Mouse (Mus musculus) left cerebral cortex, adult 2 months (tissue): Measurements from ENCODE around the gene Isyna1. TPM values are rescaled to one million over a fixed set of nuclear protein-coding genes. Genes with fewer than 3 reads are reported as not detected.

ENCODE experiments used
- DNase-seq, 2 experiments: peaks; one replicate each; pipeline ENCODE4 v3.0.0; 2021 to 2022; ENCODE audit warnings: low spot score in 2 of 2, mixed read lengths in 1 of 2; ENCODE audit errors: extremely low spot score in 1 of 2
- H3K27ac ChIP-seq: fragments of 200-600 bp; 2 replicates; pipeline ENCODE4 v1.8.1; 2022
- H3K4me3 ChIP-seq: fragments of 200-600 bp; 2 replicates; pipeline ENCODE4 v1.8.1; 2022
- CTCF ChIP-seq: fragments of 200-600 bp; IDR thresholded peaks from 2 replicates; pipeline ENCODE4 v1.8.1; 2022; ENCODE audit warnings: antibody characterized with exemption, mild to moderate bottlenecking, moderate library complexity
- intact Hi-C: fragments of 180-260 bp; cut with DNase I; formaldehyde crosslinking; loops from one replicate; pipeline ENCODE4 v1.15.1; 2025
- total RNA-seq, 2 experiments: library from RNA; stranded (reverse); gene quantifications; 2 replicates each; pipeline ENCODE4 v1.2.3; 2021

Isyna1 gene
- total RNA-seq, 2 experiments from 2014 or later, result 52.9 to 55.3 TPM

GRCm38 (mm10) chr8:70597417-70598272 lies 3.5 kb downstream of the Isyna1 start:
- intact Hi-C loops, result no loop called here
- no peak for TF ChIP-seq CTCF
- H3K4me3 ChIP-seq, result peak overlapping the region; percentile 14; the same call in 1 of the 2 replicates
- no peak for DNase-seq
- H3K27ac ChIP-seq, result peak overlapping the region; percentile 30

- peak; percentile 81 to 86 for DNase-seq
- peak; percentile 71 for TF ChIP-seq CTCF
- intact Hi-C loops, result no loop called here
- Histone ChIP-seq H3K27ac (peak overlapping the region; percentile 37), H3K4me3 (peak overlapping the region; percentile 14; the same call in 1 of the 2 replicates)
These were observed 4.1 kb downstream of the Isyna1 start for GRCm38 (mm10) chr8:70598283-70598682.

- 0 out of 2 replicates have a peak overlapping the region, but pooled peaks have one; percentile 14 for H3K4me3 ChIP-seq
- peak overlapping the region; percentile 37 for H3K27ac ChIP-seq
- no peak for TF ChIP-seq CTCF
- DNase-seq, result no peak
- intact Hi-C loops, result no loop called here
These were observed 4.5 kb downstream of the Isyna1 start for GRCm38 (mm10) chr8:70598722-70599121.

GRCm38 (mm10) chr8:70599507-70600290 lies 5.5 kb downstream of the Isyna1 start:
- DNase-seq, result no peak
- no peak for TF ChIP-seq CTCF
- intact Hi-C loops, result no loop called here
- H3K27ac ChIP-seq, result peak overlapping the region; percentile 79; the same call in 1 of the 2 replicates
- no peak overlapping the region for H3K4me3 ChIP-seq

- TF ChIP-seq CTCF, result no peak
- H3K27ac ChIP-seq, result peak overlapping the region; percentile 79
- peak overlapping the region; percentile 9; the same call in 1 of the 2 replicates for H3K4me3 ChIP-seq
- intact Hi-C loops, result no loop called here
- no peak for DNase-seq
These were observed 6.5 kb downstream of the Isyna1 start for GRCm38 (mm10) chr8:70600473-70601270.

- H3K4me3 ChIP-seq, result peak overlapping the region; percentile 0; the same call in 1 of the 2 replicates
These were observed 7.1 kb downstream of the Isyna1 start for GRCm38 (mm10) chr8:70601271-70601649.

GRCm38 (mm10) chr8:70602139-70602811 lies 8.1 kb downstream of the Isyna1 start:
- no peak overlapping the region for H3K4me3 ChIP-seq
- TF ChIP-seq CTCF, result no peak
- no peak for DNase-seq
- no peak overlapping the region for H3K27ac ChIP-seq
- intact Hi-C loops, result no loop called here

More at GRCm38 (mm10) chr8:70601271-70601649, 7.1 kb downstream of the Isyna1 start:
- TF ChIP-seq CTCF, result no peak
- H3K27ac ChIP-seq, result peak overlapping the region; percentile 79
- intact Hi-C loops, result no loop called here
- DNase-seq, result peak; percentile 81 to 88

GRCm38 (mm10) chr8:70604558-70604957 lies 10.4 kb downstream of the Isyna1 start:
- intact Hi-C loops, result no loop called here
- Histone ChIP-seq H3K4me3 (no peak overlapping the region), H3K27ac (no peak overlapping the region; the same call in 1 of the 2 replicates)
- no peak for TF ChIP-seq CTCF
- no peak for DNase-seq

GRCm38 (mm10) chr8:70605871-70606779 lies 12.0 kb downstream of the Isyna1 start:
- intact Hi-C loops, result no loop called here
- DNase-seq, result no peak
- H3K27ac ChIP-seq, result no peak overlapping the region
- H3K4me3 ChIP-seq, result no peak overlapping the region
- no peak for TF ChIP-seq CTCF
